In the genomic region with DNA sequence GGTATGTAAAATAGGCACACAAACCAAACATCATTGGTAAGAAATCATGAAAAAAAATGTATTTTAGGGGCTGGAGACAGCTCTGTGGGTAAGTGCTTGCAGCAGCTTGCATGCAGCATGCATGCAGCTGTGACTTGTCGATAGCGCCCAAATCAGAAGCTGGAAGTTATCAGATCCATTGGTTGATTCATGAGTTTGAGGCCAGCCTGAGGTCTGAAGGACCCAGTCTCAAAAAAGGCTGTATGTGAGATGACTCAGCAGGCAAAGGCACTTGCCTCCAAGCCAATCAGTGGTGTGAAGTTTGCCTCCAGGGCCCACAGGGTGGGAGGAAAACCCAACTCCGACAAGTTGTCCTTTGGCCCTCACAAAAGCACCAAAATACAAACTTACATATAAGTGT, we compare ENCODE assay signal across 17 mouse cellular contexts. TPM values are rescaled to one million over a fixed set of nuclear protein-coding genes. Genes with fewer than 3 reads are reported as not detected.
DNase-seq lines count a peak whose midpoint lies in the region; ATAC-seq and TF ChIP-seq lines count a peak whose summit lies in the region.
"Had no signal": no experiment of that assay in that cellular context is flagged by ENCODE, and none has a peak within 500 bp of the region (broad histone marks: within the 10 kb centered on the region; RNA-seq: fewer than 3 reads in every experiment).

No protein-coding gene starts in this region.

- TF ChIP-seq EP300 in liver, embryonic 14.5 days (IDR thresholded peaks at IDR 0.05; ENCODE audit: low read depth) = no peak

- H3K36me3 ChIP-seq in lung, embryonic 14.5 days (ENCODE audit: insufficient read depth) = no peaks in the 10 kb centered on the region
- no peaks in the 10 kb centered on the region for H3K36me3 ChIP-seq in embryonic facial prominence, embryonic 14.5 days (ENCODE audit: control insufficient read depth, insufficient read depth, low read length)
- H3K36me3 ChIP-seq in liver, embryonic 14.5 days (replicated peaks; ENCODE audit: control insufficient read depth, insufficient read depth, low read depth) = no peaks in the 10 kb centered on the region
- H3K36me3 ChIP-seq in forebrain, embryonic 13.5 days (ENCODE audit: poor library complexity, severe bottlenecking) = no peaks in the 10 kb centered on the region

- no peak overlapping the region for H3K4me2 ChIP-seq in lung, embryonic 14.5 days
- H3K4me2 ChIP-seq in embryonic facial prominence, embryonic 14.5 days (ENCODE audit: low read depth, low read length) = no peak overlapping the region
- peak overlapping the region; percentile 20; the same call in 1 of the 2 replicates for H3K4me2 ChIP-seq in liver, embryonic 14.5 days (ENCODE audit: low read depth)
- H3K4me2 ChIP-seq in forebrain, embryonic 13.5 days = no peak overlapping the region

- intact Hi-C loops in left cerebral cortex, adult 2 months (cut with DNase I) = loop anchor here (5.0 to 10.0 kb wide), 2 partner anchors 38 to 165 kb away; no protein-coding TSS in a partner anchor

- no peaks in the 10 kb centered on the region for H3K9me3 ChIP-seq in lung, embryonic 14.5 days (ENCODE audit: low read depth, low read length)
- no peaks in the 10 kb centered on the region for H3K9me3 ChIP-seq in embryonic facial prominence, embryonic 14.5 days (ENCODE audit: control insufficient read depth, low read length)
- no peaks in the 10 kb centered on the region for H3K9me3 ChIP-seq in liver, embryonic 14.5 days (ENCODE audit: control insufficient read depth, low read length)
- H3K9me3 ChIP-seq in forebrain, embryonic 13.5 days (replicated peaks) = no peaks in the 10 kb centered on the region

- WGBS in lung, embryonic 14.5 days = 30% methylated on average over 3 of the region's 3 CpGs
- WGBS in embryonic facial prominence, embryonic 14.5 days = 40% methylated on average over 3 of the region's 3 CpGs
- WGBS in liver, embryonic 14.5 days (ENCODE audit: insufficient replicate concordance) = 14% methylated on average over 3 of the region's 3 CpGs
- 88% methylated on average over 3 of the region's 3 CpGs for WGBS in forebrain, embryonic 13.5 days

- no peak overlapping the region for H3K9ac ChIP-seq in lung, embryonic 14.5 days
- no peak overlapping the region for H3K9ac ChIP-seq in embryonic facial prominence, embryonic 14.5 days (ENCODE audit: low read depth, low read length)
- H3K9ac ChIP-seq in liver, embryonic 14.5 days (replicated peaks) = no peak overlapping the region
- H3K9ac ChIP-seq in forebrain, embryonic 13.5 days = no peak overlapping the region

- H3K4me3 ChIP-seq in lung, embryonic 14.5 days (ENCODE audit: low read depth, low read length) = no peak overlapping the region
- no peak overlapping the region for H3K4me3 ChIP-seq in embryonic facial prominence, embryonic 14.5 days (ENCODE audit: low read depth, low read length)
- H3K4me3 ChIP-seq in liver, embryonic 14.5 days (ENCODE audit: insufficient read depth in 1 of 2, low read depth in 2 of 2, low read length in 2 of 2) = no peak overlapping the region
- no peak overlapping the region for H3K4me3 ChIP-seq in forebrain, embryonic 13.5 days
- no peak overlapping the region for H3K4me3 ChIP-seq in left cerebral cortex, adult 2 months
- H3K4me3 ChIP-seq: erythroblast, embryonic 14.5 days had no signal

- no peak for ATAC-seq in lung, embryonic 14.5 days (ENCODE audit: insufficient read depth)
- no peak for ATAC-seq in embryonic facial prominence, embryonic 14.5 days (ENCODE audit: low read depth)
- peak; percentile 7; the same call in 1 of the 2 replicates for ATAC-seq in liver, embryonic 14.5 days (ENCODE audit: insufficient read depth)
- no peak for ATAC-seq in forebrain, embryonic 13.5 days
- ATAC-seq: forebrain, embryonic 16.5 days; hindbrain, postnatal 0 days had no signal

- H3K27me3 ChIP-seq in lung, embryonic 14.5 days (ENCODE audit: insufficient read depth, low read length) = no peaks in the 10 kb centered on the region
- no peaks in the 10 kb centered on the region for H3K27me3 ChIP-seq in embryonic facial prominence, embryonic 14.5 days (replicated peaks; ENCODE audit: control insufficient read depth, insufficient read depth, low read length)
- no peaks in the 10 kb centered on the region for H3K27me3 ChIP-seq in liver, embryonic 14.5 days (ENCODE audit: control insufficient read depth, insufficient read depth, low read length)
- H3K27me3 ChIP-seq in forebrain, embryonic 13.5 days = peaks cover 16% of the 10 kb centered on the region

- DNase-seq in lung, embryonic 14.5 days = peak; percentile 65
- no peak for DNase-seq in lung, adult 18-20 months
- DNase-seq in embryonic facial prominence, embryonic 14.5 days (ENCODE audit: low spot score) = no peak
- DNase-seq in liver, embryonic 14.5 days (ENCODE audit: low read depth in 3 of 3, low spot score in 3 of 3) = no peak
- DNase-seq in testis, postnatal 14 days (ENCODE audit: low spot score) = no peak
- DNase-seq in left cerebral cortex, adult 2 months (ENCODE audit: extremely low spot score in 1 of 2, low spot score in 2 of 2) = no peak
- DNase-seq: adrenal gland, postnatal 10 days; cerebellum, adult 8-10 months; gastrocnemius, adult 2 months; heart, adult 18-20 months; layer of hippocampus, adult 9-11 months; lung, postnatal 36 days; midbrain, embryonic 14.5 days had no signal

- H3K4me1 ChIP-seq in lung, embryonic 14.5 days (ENCODE audit: insufficient read depth) = peaks cover 52% of the 10 kb centered on the region
- H3K4me1 ChIP-seq in embryonic facial prominence, embryonic 14.5 days (ENCODE audit: control insufficient read depth, insufficient read depth, low read length) = peaks cover 61% of the 10 kb centered on the region
- peaks cover 30 to 44% of the 10 kb centered on the region in 2 experiments for H3K4me1 ChIP-seq in liver, embryonic 14.5 days (replicated peaks; ENCODE audit: control insufficient read depth in 2 of 2, insufficient read depth in 2 of 2, low read length in 1 of 2)
- H3K4me1 ChIP-seq in forebrain, embryonic 13.5 days = peaks cover 16% of the 10 kb centered on the region

- TF ChIP-seq CTCF in lung, embryonic 14.5 days (IDR thresholded peaks at IDR 0.05; ENCODE audit: low read depth) = no peak
- TF ChIP-seq CTCF in liver, embryonic 14.5 days (IDR thresholded peaks at IDR 0.05; ENCODE audit: low read depth) = no peak
- TF ChIP-seq CTCF in left cerebral cortex, adult 2 months (IDR thresholded peaks at IDR 0.05) = no peak

- no peak overlapping the region for H3K27ac ChIP-seq in lung, embryonic 14.5 days (ENCODE audit: low read depth)
- H3K27ac ChIP-seq in embryonic facial prominence, embryonic 14.5 days (replicated peaks; ENCODE audit: low read depth, low read length) = peak overlapping the region; percentile 25; the same call in 1 of the 2 replicates
- no peak overlapping the region for H3K27ac ChIP-seq in liver, embryonic 14.5 days
- H3K27ac ChIP-seq in forebrain, embryonic 13.5 days = no peak overlapping the region
- H3K27ac ChIP-seq in left cerebral cortex, adult 2 months = no peak overlapping the region
- H3K27ac ChIP-seq: gastrocnemius, adult 2 months; hindbrain, postnatal 0 days had no signal

RNA-seq across cellular contexts. Expression of a gene that starts 6.5 kb away (rescaled TPM):
- 19.8 and 21.0 TPM in 2 replicates for polyA plus RNA-seq in lung, embryonic 14.5 days (2014; fragmentation: Nextera tagmentation; extraction: Ambion mirVana)
- 23.6 and 27.0 TPM in 2 replicates for polyA plus RNA-seq in embryonic facial prominence, embryonic 14.5 days (2014; fragmentation: Nextera tagmentation; extraction: Ambion mirVana)
- 5.7 and 8.6 TPM in 2 replicates for polyA plus RNA-seq in liver, embryonic 14.5 days (2012; rRNA removed)
- polyA plus RNA-seq in liver, embryonic 14.5 days (2014; fragmentation: Nextera tagmentation; extraction: Ambion mirVana) = 7.9 and 10.8 TPM in 2 replicates
- 3.5 and 3.7 TPM in 2 replicates for polyA plus RNA-seq in forebrain, embryonic 13.5 days (2015; fragmentation: Nextera tagmentation; extraction: Ambion mirVana)
- 10 to 100 TPM; 39.4 to 40.1 TPM for total RNA-seq in left cerebral cortex, adult 2 months (2021)
